Mouse (Mus musculus) forelimb bud, embryonic 11.5 days (tissue): ENCODE measurements around the gene Fggy.
A peak's percentile ranks its signal among the peaks of the same experiment; 100 is the strongest.

ENCODE experiments used
- DNase-seq: peaks from one replicate; pipeline ENCODE4 v3.0.0-alpha.2; 2012; ENCODE audit warnings: low read depth, low spot score

The Fggy gene

GRCm38 (mm10) chr4:95777839-95778238, 220.5 kb downstream of the Fggy start:
- no peak for DNase-seq

- DNase-seq: no peak
These were observed 221.2 kb downstream of the Fggy start for GRCm38 (mm10) chr4:95778528-95778927.

GRCm38 (mm10) chr4:95784146-95784895, 227.0 kb downstream of the Fggy start:
- no peak for DNase-seq

GRCm38 (mm10) chr4:95787609-95788008, 230.3 kb downstream of the Fggy start:
- DNase-seq: no peak

GRCm38 (mm10) chr4:95788867-95789266, 231.6 kb downstream of the Fggy start:
- no peak for DNase-seq

GRCm38 (mm10) chr4:95791913-95792475, 234.7 kb downstream of the Fggy start:
- DNase-seq: peak; percentile 30

- no peak for DNase-seq
These were observed 236.5 kb downstream of the Fggy start for GRCm38 (mm10) chr4:95793647-95794328.

- DNase-seq: peak; percentile 71
These were observed 237.3 kb downstream of the Fggy start for GRCm38 (mm10) chr4:95794651-95795050.

GRCm38 (mm10) chr4:95795283-95795682, 238.0 kb downstream of the Fggy start:
- no peak for DNase-seq

GRCm38 (mm10) chr4:95819650-95820049, 262.3 kb downstream of the Fggy start:
- peak; percentile 47 for DNase-seq

- peak; percentile 93 for DNase-seq
These were observed 264.7 kb downstream of the Fggy start for GRCm38 (mm10) chr4:95821906-95822579.

- DNase-seq: no peak
These were observed 270.9 kb downstream of the Fggy start for GRCm38 (mm10) chr4:95828164-95828563.

- DNase-seq: no peak
These were observed 273.0 kb downstream of the Fggy start for GRCm38 (mm10) chr4:95830320-95830719.

- no peak for DNase-seq
These were observed 282.6 kb downstream of the Fggy start for GRCm38 (mm10) chr4:95839860-95840259.

- no peak for DNase-seq
These were observed 283.2 kb downstream of the Fggy start for GRCm38 (mm10) chr4:95840389-95841053.

- peak; percentile 40 for DNase-seq
These were observed 288.8 kb downstream of the Fggy start for GRCm38 (mm10) chr4:95845981-95846617.

GRCm38 (mm10) chr4:95847219-95847618, 289.9 kb downstream of the Fggy start:
- no peak for DNase-seq

- no peak for DNase-seq
These were observed 290.4 kb downstream of the Fggy start for GRCm38 (mm10) chr4:95847664-95848063.

GRCm38 (mm10) chr4:95849497-95849896, 292.2 kb downstream of the Fggy start:
- no peak for DNase-seq

GRCm38 (mm10) chr4:95850044-95850739, 292.9 kb downstream of the Fggy start:
- DNase-seq: no peak

GRCm38 (mm10) chr4:95852257-95852656, 294.9 kb downstream of the Fggy start:
- no peak for DNase-seq
